Mouse (Mus musculus): ENCODE measurements at regions not wholly inside any gene's neighbourhood (a gene's known extent, or its start where the extent isn't known, plus 50 kb on each side); places are given as distances from the start of the nearest gene placed in this dataset.

DNA sequence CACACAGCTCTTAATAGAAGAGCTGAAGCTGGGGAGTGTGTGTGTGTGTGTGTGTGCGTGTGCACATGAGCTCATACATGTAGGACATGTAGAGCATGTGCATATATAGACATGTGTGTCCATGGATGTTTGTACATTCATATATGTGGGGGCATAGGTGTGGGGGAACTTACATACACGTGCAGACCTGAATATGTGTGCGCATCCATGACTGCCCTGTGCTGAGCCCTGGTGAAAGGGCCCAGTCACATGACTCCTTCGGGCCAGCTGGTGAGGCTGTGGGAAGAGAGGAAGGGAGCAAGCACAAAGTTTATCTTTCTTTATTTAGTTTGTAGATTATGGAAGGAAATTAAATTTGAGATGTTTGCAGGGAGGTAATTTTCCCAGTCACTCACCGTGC is 378.3 kb downstream of the Ptpru start:
- TF ChIP-seq POLR2A (IDR thresholded peaks at IDR 0.05; ENCODE audit: borderline replicate concordance, control insufficient read depth, low read depth, low read length), result no peak
- no peak for TF ChIP-seq CTCF (IDR thresholded peaks at IDR 0.05; ENCODE audit: control insufficient read depth, insufficient read depth, low read length)

Data from bone marrow, adult 2 months (tissue).